Mouse (Mus musculus): ENCODE results near the gene Tnr.

DNA sequence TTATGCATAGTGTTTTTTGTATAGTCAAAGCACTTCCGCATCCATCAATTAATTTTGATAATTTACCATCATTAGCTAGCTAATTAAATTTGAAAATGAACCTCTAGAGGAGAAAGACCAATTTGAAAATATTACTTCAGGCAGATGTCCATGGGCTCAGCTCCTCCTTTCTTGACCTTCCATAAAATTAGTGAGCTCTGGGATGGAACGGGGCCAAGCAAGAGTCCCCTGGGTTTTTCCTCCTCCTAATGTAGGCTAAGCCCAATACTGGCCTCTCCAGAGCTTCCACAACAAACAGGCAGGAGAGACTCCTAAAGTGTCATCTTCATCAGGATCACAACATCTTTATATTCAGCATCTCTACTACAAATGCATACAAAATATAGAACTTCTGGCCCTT lies 455.5 kb downstream of the Tnr start:
- TF ChIP-seq CTCF (IDR thresholded peaks at IDR 0.05; ENCODE audit: insufficient read depth, low read depth, low read length): no peak
- no peak for TF ChIP-seq POLR2A (IDR thresholded peaks at IDR 0.05; ENCODE audit: insufficient read depth, low read depth, low read length)
